Mouse (Mus musculus): ENCODE measurements at regions not wholly inside any gene's neighbourhood (a gene's known extent, or its start where the extent isn't known, plus 50 kb on each side); places are given as distances from the start of the nearest gene placed in this dataset.
"Not testable (repeated sequence)": the region's sequence is repeated elsewhere in the genome, so short reads cannot be mapped to it uniquely, and the experiment has no call there.

DNA sequence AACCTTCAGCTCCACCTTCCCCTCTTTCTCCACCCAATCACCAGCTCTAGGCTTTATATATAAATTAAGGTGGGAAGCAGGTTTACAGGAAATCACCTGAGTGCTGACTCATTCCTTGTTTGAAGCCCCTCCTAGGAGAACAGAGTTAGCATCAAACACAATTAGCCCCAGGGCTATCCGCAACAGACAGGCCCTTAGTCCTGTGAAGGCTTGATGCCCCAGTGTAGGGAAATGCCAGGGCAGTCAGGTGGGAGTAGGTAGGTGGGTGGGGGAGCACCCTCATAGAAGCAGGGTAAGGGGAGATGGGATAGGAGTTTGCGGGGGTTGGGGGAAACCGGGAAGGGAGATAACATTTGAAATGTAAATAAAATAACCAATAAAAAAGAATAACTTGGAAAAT lies 123.2 kb downstream of the Brms1l start:
- not testable (repeated sequence) for H3K4me1 ChIP-seq; ATAC-seq (ENCODE audit: low FRiP score, low read depth); H3K4me3 ChIP-seq; H3K9ac ChIP-seq; H3K36me3 ChIP-seq; H3K27me3 ChIP-seq (replicated peaks); H3K27ac ChIP-seq; H3K4me2 ChIP-seq (replicated peaks); H3K9me3 ChIP-seq
- WGBS: 85% methylated on average over 3 of the region's 3 CpGs

DNA sequence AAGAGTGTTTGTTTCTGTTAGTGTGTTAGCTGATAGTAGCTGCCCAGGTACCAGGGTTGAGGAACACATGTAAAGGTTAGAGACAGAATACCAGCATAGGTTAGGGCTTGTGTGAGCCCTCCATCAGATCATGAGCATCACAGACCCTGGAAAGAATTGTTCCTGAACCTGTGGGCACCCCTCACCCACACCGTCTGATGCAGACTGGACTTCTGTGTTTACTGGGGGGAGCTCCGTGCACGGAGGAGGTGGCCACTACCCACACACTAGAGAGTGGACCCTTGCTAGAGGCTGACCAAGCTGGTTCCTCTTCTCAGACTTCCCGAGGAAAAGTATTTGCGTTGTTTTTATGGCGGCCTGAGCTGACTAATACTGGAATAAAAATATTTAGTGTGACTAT lies 104.4 kb downstream of the Brms1l start:
- Histone ChIP-seq H3K9me3 (no peaks in the 10 kb centered on the region), H3K36me3 (no peaks in the 10 kb centered on the region), H3K4me3 (no peak overlapping the region), H3K27me3 (replicated peaks) (no peaks in the 10 kb centered on the region; the same call in 1 of the 2 replicates), H3K4me1 (no peaks in the 10 kb centered on the region), H3K4me2 (replicated peaks) (no peak overlapping the region), H3K9ac (no peak overlapping the region), H3K27ac (no peak overlapping the region)
- 88% methylated on average over 6 of the region's 6 CpGs for WGBS
- no peak for ATAC-seq (ENCODE audit: low FRiP score, low read depth)

DNA sequence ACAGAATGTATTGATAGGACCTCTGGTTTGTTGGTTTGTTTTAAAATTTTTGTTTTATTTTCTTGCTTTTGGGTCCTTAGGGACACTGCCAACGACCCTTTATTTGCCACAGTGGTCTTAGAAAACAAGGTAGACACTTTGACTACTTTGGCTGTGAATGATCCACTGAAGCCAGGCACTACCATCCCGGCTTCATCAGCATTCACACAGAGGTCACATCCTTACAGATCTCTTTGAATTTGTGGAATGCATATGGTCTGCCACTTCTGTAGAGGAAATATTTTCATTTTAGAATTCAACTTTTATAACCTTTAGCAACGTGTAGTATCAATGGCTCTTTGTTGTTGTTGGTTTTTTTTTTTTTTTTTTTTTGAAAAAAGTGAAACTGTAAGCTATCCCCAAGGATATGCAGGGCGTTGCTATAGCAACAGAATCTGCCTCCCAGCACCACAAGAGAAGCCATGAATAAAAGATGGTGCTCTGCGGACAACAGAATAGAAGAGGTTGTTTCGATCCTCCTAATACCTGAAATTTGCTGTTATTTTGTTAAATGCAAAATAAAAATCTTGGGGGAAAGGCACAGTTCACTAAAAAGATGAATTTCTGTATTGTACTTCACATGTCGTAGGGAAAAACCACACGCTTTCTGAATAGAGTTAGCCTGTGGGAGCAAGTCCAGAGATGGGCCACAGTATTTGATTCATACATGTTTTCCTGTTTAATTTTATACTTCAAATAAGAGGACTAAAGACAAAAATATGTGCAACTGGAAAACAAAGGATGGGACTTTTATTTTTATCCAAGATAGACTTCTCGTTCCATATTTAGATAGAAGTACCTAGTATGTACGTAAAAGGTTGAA lies 103.4 kb downstream of the Brms1l start:
- peak; percentile 89 for ATAC-seq (ENCODE audit: low FRiP score, low read depth)
- Histone ChIP-seq H3K27me3 (replicated peaks) (no peaks in the 10 kb centered on the region; the same call in 1 of the 2 replicates), H3K27ac (no peak overlapping the region), H3K4me1 (no peaks in the 10 kb centered on the region), H3K36me3 (no peaks in the 10 kb centered on the region), H3K9ac (no peak overlapping the region), H3K4me3 (no peak overlapping the region), H3K4me2 (replicated peaks) (no peak overlapping the region), H3K9me3 (no peaks in the 10 kb centered on the region)
- WGBS: 45% methylated on average over 10 of the region's 10 CpGs

DNA sequence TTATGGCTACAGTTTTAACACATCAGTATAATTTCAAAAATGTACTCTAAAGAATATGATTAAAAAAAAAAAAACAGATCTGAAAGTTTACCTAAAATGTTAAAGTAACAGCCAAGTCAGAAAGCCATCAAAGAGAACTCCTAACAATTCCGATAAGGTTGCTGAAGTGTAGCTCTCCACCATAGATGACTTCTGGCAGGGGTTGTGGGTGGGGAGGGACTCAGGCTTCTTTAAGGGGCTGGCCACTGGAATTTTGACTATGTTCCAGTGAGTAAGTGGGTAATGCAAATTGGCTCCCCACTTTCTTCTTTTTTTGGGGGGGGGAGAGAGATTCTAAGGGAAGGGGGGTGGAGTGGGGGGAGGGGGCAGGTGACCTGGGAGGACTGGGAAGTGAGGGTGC lies 98.0 kb downstream of the Brms1l start:
- Histone ChIP-seq H3K27me3 (replicated peaks) (peaks cover 29% of the 10 kb centered on the region), H3K4me1 (no peaks in the 10 kb centered on the region), H3K27ac (no peak overlapping the region), H3K4me2 (replicated peaks) (no peak overlapping the region), H3K4me3 (no peak overlapping the region), H3K9ac (no peak overlapping the region), H3K9me3 (no peaks in the 10 kb centered on the region), H3K36me3 (no peaks in the 10 kb centered on the region)
- WGBS: 47% methylated on average over 1 of the region's 1 CpGs
- ATAC-seq (ENCODE audit: low FRiP score, low read depth): no peak

DNA sequence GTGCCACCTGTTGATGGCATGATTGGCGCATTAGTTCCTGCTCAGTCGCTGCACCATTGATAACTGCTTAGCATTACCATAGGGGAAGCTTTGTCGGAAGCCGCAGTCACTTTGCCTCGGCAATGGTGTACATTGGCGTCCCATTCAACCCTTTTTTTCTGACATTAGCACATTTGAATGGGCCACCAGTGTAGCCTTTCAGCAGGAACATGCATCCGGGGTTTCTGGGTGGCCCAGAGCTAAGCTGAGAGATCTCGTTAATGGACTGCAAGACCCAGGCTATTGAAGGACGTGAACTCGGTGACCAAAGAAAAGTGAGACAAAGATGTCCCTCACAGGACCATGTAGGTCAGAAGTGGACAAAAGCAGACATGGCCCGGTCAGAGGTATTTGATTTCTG lies 97.3 kb downstream of the Brms1l start:
- no peak for ATAC-seq (ENCODE audit: low FRiP score, low read depth)
- H3K27ac ChIP-seq: no peak overlapping the region
- H3K36me3 ChIP-seq: no peaks in the 10 kb centered on the region
- no peak overlapping the region for H3K9ac ChIP-seq
- no peaks in the 10 kb centered on the region for H3K9me3 ChIP-seq
- H3K4me1 ChIP-seq: no peaks in the 10 kb centered on the region
- no peak overlapping the region for H3K4me3 ChIP-seq
- no peak overlapping the region for H3K4me2 ChIP-seq (replicated peaks)
- 27% methylated on average over 11 of the region's 11 CpGs for WGBS
- H3K27me3 ChIP-seq (replicated peaks): peaks cover 29% of the 10 kb centered on the region

DNA sequence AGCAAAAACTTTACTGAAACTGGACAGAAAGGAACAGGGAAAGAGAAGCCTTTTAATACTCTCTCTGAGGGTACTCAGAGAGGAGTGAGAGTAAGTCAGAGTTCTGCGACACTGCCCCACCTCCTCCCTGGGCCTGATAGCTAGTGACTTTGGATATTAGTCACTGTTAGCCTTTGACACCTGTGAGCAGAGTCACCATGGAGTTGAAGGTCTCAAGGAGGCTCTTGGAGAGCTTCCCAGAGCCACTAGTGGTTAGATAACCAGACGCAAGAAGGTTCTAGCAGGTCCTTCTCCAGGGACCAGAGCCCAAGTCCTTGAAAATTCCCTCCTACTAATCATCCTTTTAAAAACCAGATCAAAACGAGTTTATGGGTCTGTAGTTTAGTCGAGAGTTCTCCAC lies 94.3 kb downstream of the Brms1l start:
- WGBS: 82% methylated on average over 4 of the region's 4 CpGs
- no peak overlapping the region for H3K4me3 ChIP-seq
- no peaks in the 10 kb centered on the region for H3K36me3 ChIP-seq
- H3K27ac ChIP-seq: no peak overlapping the region
- no peak overlapping the region for H3K9ac ChIP-seq
- H3K4me1 ChIP-seq: peaks cover 3% of the 10 kb centered on the region; the same call in 1 of the 2 replicates
- no peak for ATAC-seq (ENCODE audit: low FRiP score, low read depth)
- no peaks in the 10 kb centered on the region for H3K9me3 ChIP-seq
- H3K4me2 ChIP-seq (replicated peaks): no peak overlapping the region
- H3K27me3 ChIP-seq (replicated peaks): peaks cover 29% of the 10 kb centered on the region

DNA sequence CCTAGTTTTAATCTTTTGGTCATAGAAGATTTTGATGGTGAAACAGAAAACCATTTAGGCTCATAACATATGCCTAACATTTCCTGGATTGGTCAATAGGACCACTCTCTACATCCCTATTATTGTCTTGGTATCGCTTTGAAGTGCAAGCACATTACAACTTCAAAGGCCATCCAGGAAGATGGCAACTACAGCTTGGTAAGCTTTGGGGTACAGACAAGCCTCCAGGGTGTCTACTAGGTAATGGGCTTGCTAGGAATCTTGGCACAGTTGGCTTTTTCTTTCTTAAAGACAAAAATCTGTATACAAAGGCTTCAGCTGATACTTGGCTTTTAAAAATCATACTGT lies 90.8 kb downstream of the Brms1l start:
- no peak for ATAC-seq (ENCODE audit: low FRiP score, low read depth)
- no peaks in the 10 kb centered on the region for H3K9me3 ChIP-seq
- 33% methylated on average over 1 of the region's 1 CpGs for WGBS
- H3K4me3 ChIP-seq: no peak overlapping the region
- no peak overlapping the region for H3K27ac ChIP-seq
- no peak overlapping the region for H3K9ac ChIP-seq
- H3K36me3 ChIP-seq: no peaks in the 10 kb centered on the region
- peaks cover 3% of the 10 kb centered on the region; the same call in 1 of the 2 replicates for H3K4me1 ChIP-seq
- peaks cover 11% of the 10 kb centered on the region; the same call in 1 of the 2 replicates for H3K27me3 ChIP-seq (replicated peaks)
- H3K4me2 ChIP-seq (replicated peaks): no peak overlapping the region

DNA sequence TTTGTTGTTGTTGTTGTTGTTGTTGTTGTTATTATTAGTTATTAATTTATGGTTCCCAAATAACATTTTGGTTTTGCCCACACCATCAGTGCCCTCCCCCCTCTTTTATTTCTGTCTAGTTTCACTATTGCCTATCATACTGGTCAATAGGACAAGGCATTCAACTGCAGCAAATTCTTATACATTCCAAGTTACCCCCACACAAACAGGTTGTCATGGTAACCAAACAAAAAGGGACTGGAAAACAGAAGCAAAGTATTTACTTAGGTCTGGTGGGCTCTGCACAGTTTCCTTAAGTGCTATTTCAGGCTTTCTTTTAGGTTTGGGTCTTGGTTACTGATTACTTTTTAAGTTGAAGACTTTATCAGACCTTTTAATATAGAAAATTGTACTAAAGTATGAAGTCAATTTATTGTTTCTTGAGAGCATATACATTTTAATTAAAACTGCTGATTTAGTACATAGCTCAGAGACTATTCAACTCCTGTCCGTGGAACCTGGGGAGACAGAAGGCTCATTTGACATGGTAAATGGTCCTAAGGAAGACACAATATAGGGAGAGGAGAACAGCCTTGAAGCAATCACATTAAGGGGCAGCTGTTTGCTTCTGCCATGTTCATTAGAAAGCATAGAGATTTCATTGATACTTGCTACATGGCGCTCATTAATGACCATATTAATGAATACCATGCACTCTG lies 90.3 kb downstream of the Brms1l start:
- peak; percentile 33; the same call in 1 of the 2 replicates for ATAC-seq (ENCODE audit: low FRiP score, low read depth)
- H3K9me3 ChIP-seq: no peaks in the 10 kb centered on the region
- WGBS: 33% methylated on average over 2 of the region's 2 CpGs
- H3K4me1 ChIP-seq: peaks cover 3% of the 10 kb centered on the region; the same call in 1 of the 2 replicates
- H3K4me3 ChIP-seq: no peak overlapping the region
- H3K36me3 ChIP-seq: no peaks in the 10 kb centered on the region
- H3K4me2 ChIP-seq (replicated peaks): no peak overlapping the region
- peaks cover 6% of the 10 kb centered on the region; the same call in 1 of the 2 replicates for H3K27me3 ChIP-seq (replicated peaks)
- H3K27ac ChIP-seq: no peak overlapping the region
- no peak overlapping the region for H3K9ac ChIP-seq

Data from neural tube, embryonic 12.5 days (tissue).